Mouse (Mus musculus) liver, adult 2 months (tissue): Measurements from ENCODE around the gene Sipa1l1. TPM values are rescaled to one million over a fixed set of nuclear protein-coding genes. Genes with fewer than 3 reads are reported as not detected.
"Not testable (repeated sequence)": the region's sequence is repeated elsewhere in the genome, so short reads cannot be mapped to it uniquely, and the experiment has no call there.

Experiments used
- DNase-seq: peaks from one replicate; pipeline ENCODE4 v3.0.0-alpha.2; 2011; ENCODE audit warnings: low read depth, low spot score; ENCODE audit errors: extremely low read depth
- H3K27ac ChIP-seq: fragments of 200-500 bp; replicated peaks from 2 replicates; pipeline ENCODE4 v1.5.1; 2012; ENCODE audit warnings: low read depth, mild to moderate bottlenecking, control low read depth, inconsistent platforms, low read length; ENCODE audit not compliant: insufficient read depth
- H3K27me3 ChIP-seq: fragments of 200-500 bp; 2 replicates; pipeline ENCODE4 v1.6.1; 2012; ENCODE audit warnings: mild to moderate bottlenecking, moderate library complexity, low read length, inconsistent platforms; ENCODE audit not compliant: control insufficient read depth, insufficient read depth
- H3K36me3 ChIP-seq: fragments of 200-500 bp; 2 replicates; pipeline ENCODE4 v1.6.1; 2012; ENCODE audit warnings: low read length, inconsistent platforms; ENCODE audit not compliant: control insufficient read depth, insufficient read depth
- H3K4me1 ChIP-seq: fragments of 200-500 bp; 2 replicates; pipeline ENCODE4 v1.6.1; 2011; ENCODE audit warnings: low read length; ENCODE audit not compliant: control insufficient read depth, insufficient read depth
- H3K4me3 ChIP-seq: fragments of 200-500 bp; 2 replicates; pipeline ENCODE4 v1.5.1; 2011; ENCODE audit warnings: low read depth, mild to moderate bottlenecking, control low read depth, low read length, moderate library complexity; ENCODE audit not compliant: insufficient read depth
- H3K79me2 ChIP-seq: fragments of 200-500 bp; 2 replicates; pipeline ENCODE4 v1.6.1; 2012; ENCODE audit warnings: inconsistent platforms, mild to moderate bottlenecking, low read length, moderate library complexity; ENCODE audit not compliant: control insufficient read depth, insufficient read depth
- H3K9ac ChIP-seq: fragments of 200-500 bp; 2 replicates; pipeline ENCODE4 v1.6.1; 2012; ENCODE audit warnings: low read depth, mild to moderate bottlenecking, control low read depth, inconsistent platforms, low read length
- CTCF ChIP-seq: fragments of 200-500 bp; IDR thresholded peaks from 2 replicates; pipeline ENCODE4 v1.5.1; 2011; ENCODE audit warnings: low read depth, low read length, control low read depth
- POLR2A ChIP-seq: fragments of 200-500 bp; IDR thresholded peaks from 2 replicates; pipeline ENCODE4 v1.6.1; 2011; ENCODE audit warnings: low read length, control low read depth; ENCODE audit not compliant: insufficient read depth; ENCODE audit errors: extremely low read depth
- WGBS: fragments of 180-500 bp; shearing (Covaris S2); methylation state at CpG from one replicate; pipeline ENCODE4 v1.1.7; 2018; 5-methylcytosine and 5-hydroxymethylcytosine counted together
- polyA plus RNA-seq: library from polyadenylated mRNA; depleted of rRNA; stranded (reverse); fragments of >200 nt; gene quantifications from 2 replicates; pipeline ENCODE4 v1.2.3, GENCODE M21; 2012
- total RNA-seq: library from RNA; depleted of rRNA; stranded (reverse); fragments of >200 nt; gene quantifications from 2 replicates; pipeline ENCODE4 v1.2.3, GENCODE M21; 2014

Sipa1l1 gene
- total and polyA plus RNA-seq, 2 experiments: 10.3 to 13.7 TPM

DNA sequence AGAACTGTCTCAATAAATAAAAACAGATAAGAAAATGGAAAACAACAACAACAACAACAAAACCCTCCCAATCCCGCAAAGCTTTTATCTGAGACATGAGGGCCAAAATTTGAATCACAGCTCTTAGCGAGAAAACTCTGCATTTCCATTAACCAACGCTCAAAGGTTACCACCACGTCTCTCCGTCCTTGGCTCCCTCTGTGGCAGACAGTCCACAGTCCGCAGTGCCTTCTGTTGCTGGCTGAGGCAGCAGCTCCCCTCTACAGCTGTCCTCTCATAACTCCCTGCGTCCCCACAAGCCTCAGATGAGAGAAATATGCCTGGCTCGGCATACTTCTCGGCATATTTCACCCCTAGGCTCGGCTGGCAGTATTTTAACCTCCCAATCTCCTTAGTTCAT lies 306.9 kb downstream of the Sipa1l1 start:
- WGBS: 24% methylated on average over 10 of the region's 10 CpGs
- peak overlapping the region; percentile 89 for H3K27ac ChIP-seq
- TF ChIP-seq CTCF (no peak), POLR2A (no peak)

DNA sequence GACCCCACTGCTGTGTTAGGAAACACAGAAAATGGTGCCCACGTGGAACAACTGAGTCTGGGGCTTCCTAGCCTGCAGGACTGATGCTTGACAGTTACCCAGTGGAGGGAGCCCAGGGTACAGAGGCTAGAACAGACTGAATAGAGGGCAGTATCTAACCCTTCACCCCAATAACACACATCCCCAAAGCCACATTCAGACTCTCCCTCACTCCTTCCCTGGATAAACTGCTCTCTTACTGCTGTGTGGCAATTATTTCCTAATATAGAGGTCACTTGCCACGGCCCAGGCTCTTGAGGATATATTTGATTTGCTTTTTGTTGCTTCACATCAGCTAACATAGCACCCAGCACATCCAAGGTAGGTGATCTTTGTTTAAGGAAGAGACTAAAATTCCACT lies 307.5 kb downstream of the Sipa1l1 start:
- Histone ChIP-seq H3K9ac (peak overlapping the region; percentile 6; the same call in 1 of the 2 replicates), H3K27me3 (no peaks in the 10 kb centered on the region), H3K27ac (peak overlapping the region; percentile 89), H3K36me3 (no peaks in the 10 kb centered on the region), H3K79me2 (no peaks in the 10 kb centered on the region), H3K4me1 (peaks cover 5% of the 10 kb centered on the region), H3K4me3 (no peak overlapping the region)
- peak; percentile 81 for DNase-seq
- 16% methylated on average over 2 of the region's 2 CpGs for WGBS
- TF ChIP-seq CTCF (no peak), POLR2A (no peak)

More for the DNA sequence above, 306.9 kb downstream of the Sipa1l1 start:
- no peaks in the 10 kb centered on the region for H3K36me3 ChIP-seq
- H3K4me1 ChIP-seq: peaks cover 5% of the 10 kb centered on the region
- H3K4me3 ChIP-seq: no peak overlapping the region
- H3K27me3 ChIP-seq: no peaks in the 10 kb centered on the region
- no peaks in the 10 kb centered on the region for H3K79me2 ChIP-seq
- peak; percentile 88 for DNase-seq
- H3K9ac ChIP-seq: peak overlapping the region; percentile 6; the same call in 1 of the 2 replicates

DNA sequence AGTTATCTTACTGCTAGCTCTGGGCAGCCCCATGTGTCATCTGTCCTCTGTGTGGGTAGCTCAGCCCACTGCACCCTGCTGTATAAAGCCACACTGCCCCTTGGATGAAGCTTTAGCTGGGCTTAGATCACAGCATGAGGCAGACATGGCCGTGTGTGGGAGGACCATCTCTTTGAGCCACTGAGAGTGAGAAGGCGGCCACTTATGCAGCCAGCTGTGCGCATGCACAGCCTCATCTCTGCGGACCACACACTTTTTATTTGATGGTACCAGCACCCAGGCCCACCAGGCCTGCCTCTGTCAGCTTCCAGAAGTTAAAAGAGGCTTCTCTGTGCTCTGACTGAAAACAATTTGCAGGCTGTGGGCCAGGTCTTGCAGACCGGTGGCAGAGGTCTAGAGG lies 308.7 kb downstream of the Sipa1l1 start:
- H3K36me3 ChIP-seq: no peaks in the 10 kb centered on the region
- H3K79me2 ChIP-seq: no peaks in the 10 kb centered on the region
- peaks cover 5% of the 10 kb centered on the region for H3K4me1 ChIP-seq
- no peak overlapping the region for H3K27ac ChIP-seq
- TF ChIP-seq CTCF: no peak
- no peak for TF ChIP-seq POLR2A
- 83% methylated on average over 5 of the region's 5 CpGs for WGBS
- no peaks in the 10 kb centered on the region for H3K27me3 ChIP-seq
- H3K9ac ChIP-seq: no peak overlapping the region
- H3K4me3 ChIP-seq: no peak overlapping the region
- no peak for DNase-seq

DNA sequence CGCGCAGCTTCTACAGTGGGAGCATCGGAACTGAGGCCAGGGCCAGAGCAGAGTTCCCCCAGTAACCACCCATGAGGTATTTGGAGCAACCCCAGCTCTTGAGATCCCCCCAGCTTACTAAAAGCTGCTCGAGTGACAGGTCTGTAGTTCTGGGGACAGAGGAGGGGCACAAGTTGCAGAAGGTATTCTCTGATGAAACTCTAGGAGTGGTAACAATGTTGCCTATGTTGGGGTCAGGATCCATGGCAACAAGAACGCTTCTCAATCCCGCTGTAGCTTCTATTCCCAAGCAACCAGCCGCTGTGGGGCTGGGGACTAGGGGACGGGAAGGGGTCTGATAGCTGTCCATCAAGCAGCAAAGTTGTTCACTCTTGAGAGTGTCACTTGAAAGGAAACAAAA lies 309.1 kb downstream of the Sipa1l1 start:
- no peaks in the 10 kb centered on the region for H3K27me3 ChIP-seq
- TF ChIP-seq POLR2A (no peak), CTCF (no peak)
- peaks cover 5% of the 10 kb centered on the region for H3K4me1 ChIP-seq
- no peak overlapping the region for H3K9ac ChIP-seq
- H3K79me2 ChIP-seq: no peaks in the 10 kb centered on the region
- H3K36me3 ChIP-seq: no peaks in the 10 kb centered on the region
- WGBS: 82% methylated on average over 8 of the region's 8 CpGs
- H3K27ac ChIP-seq: no peak overlapping the region
- DNase-seq: no peak
- no peak overlapping the region for H3K4me3 ChIP-seq

- H3K27me3 ChIP-seq: no peaks in the 10 kb centered on the region
- 79% methylated on average over 3 of the region's 3 CpGs for WGBS
- H3K27ac ChIP-seq: no peak overlapping the region
- no peaks in the 10 kb centered on the region for H3K36me3 ChIP-seq
- no peak for TF ChIP-seq CTCF
- no peak for TF ChIP-seq POLR2A
- DNase-seq: no peak
- no peaks in the 10 kb centered on the region for H3K79me2 ChIP-seq
- H3K4me3 ChIP-seq: no peak overlapping the region
- H3K4me1 ChIP-seq: peaks cover 5% of the 10 kb centered on the region
- H3K9ac ChIP-seq: no peak overlapping the region
Observed at GRCm38 (mm10) chr12:82479393-82479792, 310.3 kb downstream of the Sipa1l1 start.

- not testable (repeated sequence) for H3K9ac ChIP-seq, H3K27ac ChIP-seq, H3K27me3 ChIP-seq, H3K36me3 ChIP-seq, H3K4me3 ChIP-seq, DNase-seq, H3K4me1 ChIP-seq, H3K79me2 ChIP-seq
- 70% methylated on average over 5 of the region's 5 CpGs for WGBS
Observed at GRCm38 (mm10) chr12:82480425-82480824, 311.3 kb downstream of the Sipa1l1 start.
